Mouse (Mus musculus) right cerebral cortex, adult 2 months (tissue): ENCODE measurements at regions not wholly inside any gene's neighbourhood (a gene's known extent, or its start where the extent isn't known, plus 50 kb on each side); places are given as distances from the start of the nearest gene placed in this dataset.

Experiments
- DNase-seq, 2 experiments: peaks; one replicate each; pipeline ENCODE4 v3.0.0; 2021 to 2022; ENCODE audit warnings: low spot score in 2 of 2

DNA sequence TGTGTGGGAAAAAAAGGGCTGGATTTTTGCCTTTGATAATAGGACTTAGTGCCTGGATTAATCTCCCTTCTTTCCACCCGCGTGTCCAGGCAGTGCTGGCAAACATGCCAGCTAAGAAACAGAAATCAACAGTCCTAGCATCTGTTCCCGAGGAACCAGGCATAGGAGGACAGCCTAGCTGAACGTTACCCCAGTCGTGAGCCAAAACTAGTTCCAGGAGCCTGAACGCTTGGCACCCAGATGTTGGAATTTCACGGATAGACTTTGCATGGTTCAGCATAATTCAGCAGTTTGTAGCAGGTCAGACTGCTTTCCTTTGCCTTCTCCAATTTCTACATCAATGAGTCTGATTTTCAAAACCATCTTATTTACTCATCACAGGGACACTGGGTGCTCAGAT lies 62.6 kb upstream of the Kirrel3 start:
- DNase-seq: no peak

DNA sequence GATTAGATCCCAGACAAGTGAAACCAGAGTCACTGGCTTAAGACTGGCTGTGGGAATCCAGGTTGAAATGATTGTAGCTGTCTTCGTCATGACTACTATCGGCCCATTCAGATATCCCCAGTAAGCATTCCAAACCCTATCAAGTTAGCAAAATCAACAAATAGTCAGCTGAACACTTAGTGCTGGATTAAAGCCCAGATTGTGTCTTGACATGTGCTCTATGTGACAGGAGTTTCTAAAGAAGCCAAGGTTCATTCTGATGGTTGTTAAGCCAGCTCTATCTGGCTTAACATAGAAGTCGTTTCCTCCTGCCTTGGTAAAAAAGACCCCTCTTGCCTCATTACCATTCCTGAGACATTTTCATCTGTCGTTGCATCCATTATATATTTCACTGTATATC lies 59.1 kb upstream of the Kirrel3 start:
- DNase-seq: no peak

DNA sequence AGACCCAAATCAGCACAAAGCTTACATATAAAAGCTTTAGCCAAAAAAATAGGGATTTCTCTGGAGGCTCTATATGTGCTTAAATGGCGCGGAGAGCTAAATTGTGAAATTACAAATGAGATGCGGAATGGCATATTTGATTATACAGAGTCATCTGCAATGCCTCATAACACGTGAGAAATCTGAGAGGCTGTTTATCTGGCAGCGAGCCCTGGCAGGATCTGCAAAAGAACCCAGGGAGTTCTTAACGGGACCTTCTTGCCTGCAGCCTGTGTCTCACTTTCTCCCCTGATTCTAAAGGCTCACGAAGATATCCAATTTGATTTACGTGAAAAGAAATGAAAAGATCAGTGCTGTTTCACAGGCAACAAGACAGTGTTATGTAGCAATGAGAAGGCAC lies 58.0 kb upstream of the Kirrel3 start:
- DNase-seq: no peak
